In the genomic region with DNA sequence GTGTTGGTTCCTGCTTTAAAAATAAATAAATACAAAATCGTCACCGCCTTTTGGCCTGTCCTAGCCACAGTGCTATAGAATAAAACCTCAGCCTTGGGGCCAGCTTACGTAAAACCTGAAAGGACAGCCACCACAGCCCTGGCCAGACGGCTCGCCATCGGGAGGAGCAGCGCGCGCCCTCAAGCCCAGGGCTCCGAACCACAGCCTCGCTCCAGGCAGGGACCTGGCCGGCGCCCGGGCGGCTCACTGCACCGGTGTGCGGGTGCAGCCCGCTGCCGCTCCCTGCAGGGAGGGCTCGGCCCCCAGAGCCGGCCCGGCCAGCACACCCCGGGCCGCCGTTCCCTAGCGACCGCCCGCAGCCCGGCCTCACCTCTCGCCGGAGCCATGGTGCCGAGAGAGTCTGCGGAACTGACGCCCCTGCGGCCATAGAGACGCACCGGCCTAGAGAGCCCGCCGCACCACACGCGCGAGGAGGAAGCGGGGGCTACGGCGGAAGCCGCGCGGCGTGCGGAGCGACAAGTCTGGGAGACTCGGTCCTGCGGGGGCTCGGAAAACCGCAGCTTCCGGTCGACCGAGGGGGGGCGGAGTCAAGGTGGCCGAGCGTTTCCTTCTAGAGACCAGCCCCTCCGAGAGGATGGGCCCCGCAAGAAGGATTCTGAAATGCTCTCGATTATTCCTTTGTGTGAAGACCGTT, we compare ENCODE assay signal across 8 mouse cellular contexts. TPM values are rescaled to one million over a fixed set of nuclear protein-coding genes. Genes with fewer than 3 reads are reported as not detected.
DNase-seq lines count a peak whose midpoint lies in the region; ATAC-seq and TF ChIP-seq lines count a peak whose summit lies in the region.

Gene Slc35a1, minus strand, starts transcription at position 565 of the 694 bp plus-strand sequence.

- H3K4me3 ChIP-seq in embryonic facial prominence, embryonic 14.5 days (ENCODE audit: low read depth, low read length): peak within 1 kb of the TSS; percentile 76
- H3K4me3 ChIP-seq in heart, adult 2 months: peak within 1 kb of the TSS; percentile 78
- peak within 1 kb of the TSS; percentile 90 for H3K4me3 ChIP-seq in limb, embryonic 14.5 days (replicated peaks; ENCODE audit: low read length)
- H3K4me3 ChIP-seq in midbrain, postnatal 0 days (ENCODE audit: low read depth, low read length): peak within 1 kb of the TSS; percentile 96

- peak within 1 kb of the TSS; percentile 87 for H3K27ac ChIP-seq in embryonic facial prominence, embryonic 14.5 days (replicated peaks; ENCODE audit: low read depth, low read length)
- peak within 1 kb of the TSS; percentile 88 for H3K27ac ChIP-seq in heart, adult 2 months
- peak within 1 kb of the TSS; percentile 90 for H3K27ac ChIP-seq in limb, embryonic 14.5 days (replicated peaks; ENCODE audit: low read depth, low read length)
- peak within 1 kb of the TSS; percentile 91 for H3K27ac ChIP-seq in midbrain, postnatal 0 days (ENCODE audit: low read depth, low read length)

- peak; percentile 74 for TF ChIP-seq POLR2A in heart, adult 2 months (IDR thresholded peaks at IDR 0.05; ENCODE audit: insufficient read depth, low read depth, low read length)
- peak; percentile 81; the same call in 1 of the 2 replicates for TF ChIP-seq POLR2A in limb, embryonic 14.5 days (IDR thresholded peaks at IDR 0.05; ENCODE audit: borderline replicate concordance, extremely low read depth, insufficient read depth, insufficient read length)

- H3K4me1 ChIP-seq in embryonic facial prominence, embryonic 14.5 days (ENCODE audit: control insufficient read depth, insufficient read depth, low read length): peaks cover 5% of the 10 kb centered on the region
- H3K4me1 ChIP-seq in heart, adult 2 months (ENCODE audit: control insufficient read depth, insufficient read depth, low read length): no peaks in the 10 kb centered on the region; the same call in none of the 2 replicates
- H3K4me1 ChIP-seq in limb, embryonic 14.5 days (ENCODE audit: control insufficient read depth, insufficient read depth, low read length): peaks cover 9% of the 10 kb centered on the region; the same call in 1 of the 2 replicates
- H3K4me1 ChIP-seq in midbrain, postnatal 0 days (ENCODE audit: insufficient read depth, low read length): no peaks in the 10 kb centered on the region

- intact Hi-C loops in heart, adult 2 months (cut with DNase I): loop anchor here (1.0 to 5.0 kb wide), 4 partner anchors 70 to 200 kb away; partner anchors contain the start of genes Akirin2 and Smim8

- TF ChIP-seq EP300 in heart, adult 2 months (IDR thresholded peaks at IDR 0.05; ENCODE audit: insufficient read depth, low read depth, low read length): peak; percentile 65; the same call in 1 of the 2 replicates

- ATAC-seq in embryonic facial prominence, embryonic 14.5 days (ENCODE audit: low read depth): peak; percentile 98
- ATAC-seq in limb, embryonic 14.5 days (ENCODE audit: low FRiP score, low read depth): peak; percentile 95
- ATAC-seq in midbrain, postnatal 0 days (ENCODE audit: low FRiP score): peak; percentile 98

- H3K9me3 ChIP-seq in embryonic facial prominence, embryonic 14.5 days (ENCODE audit: control insufficient read depth, low read length): no peaks in the 10 kb centered on the region
- no peaks in the 10 kb centered on the region for H3K9me3 ChIP-seq in limb, embryonic 14.5 days (ENCODE audit: control insufficient read depth, low read length)
- H3K9me3 ChIP-seq in midbrain, postnatal 0 days (ENCODE audit: low read length): no peaks in the 10 kb centered on the region

- no peaks in the 10 kb centered on the region for H3K27me3 ChIP-seq in embryonic facial prominence, embryonic 14.5 days (replicated peaks; ENCODE audit: control insufficient read depth, insufficient read depth, low read length)
- peaks cover 1% of the 10 kb centered on the region; the same call in 1 of the 2 replicates for H3K27me3 ChIP-seq in heart, adult 2 months (ENCODE audit: control insufficient read depth, insufficient read depth, low read length)
- H3K27me3 ChIP-seq in limb, embryonic 14.5 days (ENCODE audit: control insufficient read depth, insufficient read depth, low read length): no peaks in the 10 kb centered on the region
- H3K27me3 ChIP-seq in midbrain, postnatal 0 days (ENCODE audit: insufficient read depth, low read length): no peaks in the 10 kb centered on the region

- TF ChIP-seq CTCF in heart, adult 2 months (IDR thresholded peaks at IDR 0.05): peak; percentile 27
- TF ChIP-seq CTCF in midbrain, postnatal 0 days (IDR thresholded peaks at IDR 0.05): no peak; the same call in 1 of the 2 replicates

- H3K9ac ChIP-seq in embryonic facial prominence, embryonic 14.5 days (ENCODE audit: low read depth, low read length): peak within 1 kb of the TSS; percentile 88
- peak within 1 kb of the TSS; percentile 97 for H3K9ac ChIP-seq in heart, adult 2 months (ENCODE audit: low read depth, low read length)
- peak within 1 kb of the TSS; percentile 92 for H3K9ac ChIP-seq in limb, embryonic 14.5 days (ENCODE audit: low read depth, low read length, severe bottlenecking)
- H3K9ac ChIP-seq in midbrain, postnatal 0 days (replicated peaks; ENCODE audit: low read length, poor library complexity, severe bottlenecking): peak within 1 kb of the TSS; percentile 83

- H3K36me3 ChIP-seq in embryonic facial prominence, embryonic 14.5 days (ENCODE audit: control insufficient read depth, insufficient read depth, low read length): peaks cover 5% of the 10 kb centered on the region
- no peaks in the 10 kb centered on the region for H3K36me3 ChIP-seq in heart, adult 2 months (ENCODE audit: control insufficient read depth, insufficient read depth, low read length)
- peaks cover 3% of the 10 kb centered on the region; the same call in 1 of the 2 replicates for H3K36me3 ChIP-seq in limb, embryonic 14.5 days (ENCODE audit: control insufficient read depth, insufficient read depth, low read length)
- no peaks in the 10 kb centered on the region; the same call in 1 of the 2 replicates for H3K36me3 ChIP-seq in midbrain, postnatal 0 days (ENCODE audit: insufficient read depth, low read length)

- peak within 1 kb of the TSS; percentile 58 for H3K4me2 ChIP-seq in embryonic facial prominence, embryonic 14.5 days (ENCODE audit: low read depth, low read length)
- H3K4me2 ChIP-seq in limb, embryonic 14.5 days (replicated peaks; ENCODE audit: low read depth, low read length, severe bottlenecking): peak within 1 kb of the TSS; percentile 58
- peak within 1 kb of the TSS; percentile 50 for H3K4me2 ChIP-seq in midbrain, postnatal 0 days (ENCODE audit: low read depth, low read length, poor library complexity, severe bottlenecking)

- WGBS in embryonic facial prominence, embryonic 14.5 days: under 1% methylated on average over 42 of the region's 65 CpGs
- WGBS in heart, adult 2 months: 1% methylated on average over 65 of the region's 65 CpGs
- WGBS in limb, embryonic 14.5 days: under 1% methylated on average over 43 of the region's 65 CpGs
- under 1% methylated on average over 64 of the region's 65 CpGs for WGBS in midbrain, postnatal 0 days

- no peaks in the 10 kb centered on the region for H3K79me2 ChIP-seq in heart, adult 2 months (replicated peaks; ENCODE audit: control insufficient read depth, insufficient read depth, low read length)

- DNase-seq in 3T3-L1 (ENCODE audit: low read depth, low spot score): peak; percentile 88
- DNase-seq in adrenal gland, postnatal 4 days (ENCODE audit: low spot score in 2 of 2): peak; percentile 79 to 86
- peak; percentile 96 for DNase-seq in embryonic facial prominence, embryonic 14.5 days (ENCODE audit: low spot score)
- DNase-seq in heart, adult 2 months: peak; percentile 96
- peak; percentile 93 for DNase-seq in kidney, adult 9 months
- peak; percentile 95 for DNase-seq in limb, embryonic 14.5 days (ENCODE audit: low spot score)
- DNase-seq in midbrain, postnatal 0 days (ENCODE audit: low spot score): peak; percentile 96
- DNase-seq in spleen, postnatal 14 days (ENCODE audit: low spot score in 2 of 2): peak; percentile 80 to 87

RNA-seq across cellular contexts. Expression of gene Slc35a1, which starts in this region (rescaled TPM):
- 10 to 100 TPM; 46.8 to 47.4 TPM for total RNA-seq in adrenal gland, postnatal 4 days (2021)
- polyA plus RNA-seq in embryonic facial prominence, embryonic 14.5 days (2014; fragmentation: Nextera tagmentation; extraction: Ambion mirVana): 33.8 and 34.3 TPM in 2 replicates
- total RNA-seq in heart, adult 2 months (2021): 10 to 100 TPM; 11.1 to 14.0 TPM
- polyA plus RNA-seq in heart, adult 2 months (2012; rRNA removed): 9.0 and 18.1 TPM in 2 replicates
- 24.7 and 26.8 TPM in 2 replicates for polyA plus RNA-seq in limb, embryonic 14.5 days (2012; rRNA removed)
- polyA plus RNA-seq in limb, embryonic 14.5 days (2014; fragmentation: Nextera tagmentation; extraction: Ambion mirVana): 34.5 and 39.4 TPM in 2 replicates
- total RNA-seq in midbrain, postnatal 0 days (2014; rRNA removed): 19.8 and 22.2 TPM in 2 replicates
- polyA plus RNA-seq in midbrain, postnatal 0 days (2015; fragmentation: Nextera tagmentation; extraction: Ambion mirVana): 32.9 and 35.7 TPM in 2 replicates

Comparison
In these comparisons a context has a peak if more than half of its experiments do, and no peak if none do; other contexts are left out.
1. Peak in every context shown above with its lines: DNase-seq, ATAC-seq, H3K4me3 ChIP-seq and H3K27ac ChIP-seq.